Mouse (Mus musculus) telencephalon, adult 2 months (tissue): Measurements from ENCODE around the gene Pygm.

Experiments used
- DNase-seq: peaks from one replicate; pipeline ENCODE4 v3.0.0-alpha.2; 2011; ENCODE audit warnings: low read depth, low spot score

Pygm gene

GRCm38 (mm10) chr19:6385419-6385818 lies 1.2 kb downstream of the Pygm start:
- DNase-seq = no peak

GRCm38 (mm10) chr19:6385821-6386220 lies 1.6 kb downstream of the Pygm start:
- no peak for DNase-seq

GRCm38 (mm10) chr19:6386234-6386633 lies 2.0 kb downstream of the Pygm start:
- no peak for DNase-seq

GRCm38 (mm10) chr19:6388006-6388405 lies 3.8 kb downstream of the Pygm start:
- DNase-seq = no peak

GRCm38 (mm10) chr19:6389803-6390202 lies 5.6 kb downstream of the Pygm start:
- DNase-seq = no peak

- DNase-seq = no peak
Measured at GRCm38 (mm10) chr19:6390251-6390650, 6.1 kb downstream of the Pygm start.

GRCm38 (mm10) chr19:6392743-6393393 lies 8.7 kb downstream of the Pygm start:
- no peak for DNase-seq

GRCm38 (mm10) chr19:6393637-6394036 lies 9.4 kb downstream of the Pygm start:
- no peak for DNase-seq

GRCm38 (mm10) chr19:6396237-6396636 lies 12.0 kb downstream of the Pygm start:
- DNase-seq = no peak

GRCm38 (mm10) chr19:6397582-6398249 lies 13.5 kb downstream of the Pygm start:
- no peak for DNase-seq

GRCm38 (mm10) chr19:6398447-6399284 lies 14.5 kb downstream of the Pygm start:
- DNase-seq = no peak

GRCm38 (mm10) chr19:6399285-6400095 lies 15.3 kb downstream of the Pygm start, which contains the start of gene Rasgrp2:
TSS of gene Rasgrp2 (plus strand) at chr19:6399340.
- no peak for DNase-seq

GRCm38 (mm10) chr19:6400096-6401086 lies 16.2 kb downstream of the Pygm start:
- no peak for DNase-seq

- DNase-seq = no peak
Measured at GRCm38 (mm10) chr19:6401131-6401815, 17.1 kb downstream of the Pygm start.

GRCm38 (mm10) chr19:6401951-6402350 lies 17.8 kb downstream of the Pygm start:
- DNase-seq = no peak

- no peak for DNase-seq
Measured at GRCm38 (mm10) chr19:6403869-6404268, 19.7 kb downstream of the Pygm start.

GRCm38 (mm10) chr19:6405433-6405832 lies 21.2 kb downstream of the Pygm start:
- no peak for DNase-seq

- DNase-seq = no peak
Measured at GRCm38 (mm10) chr19:6407109-6407508, 22.9 kb downstream of the Pygm start.

- DNase-seq = no peak
Measured at GRCm38 (mm10) chr19:6407816-6408510, 23.8 kb downstream of the Pygm start.
